Mouse (Mus musculus): ENCODE data around the gene Agpat2. TPM values are rescaled to one million over a fixed set of nuclear protein-coding genes. Genes with fewer than 3 reads are reported as not detected.

Gene Agpat2
- total and polyA plus RNA-seq, 2 experiments from 2014 or later, result 5.0 to 6.4 TPM

DNA sequence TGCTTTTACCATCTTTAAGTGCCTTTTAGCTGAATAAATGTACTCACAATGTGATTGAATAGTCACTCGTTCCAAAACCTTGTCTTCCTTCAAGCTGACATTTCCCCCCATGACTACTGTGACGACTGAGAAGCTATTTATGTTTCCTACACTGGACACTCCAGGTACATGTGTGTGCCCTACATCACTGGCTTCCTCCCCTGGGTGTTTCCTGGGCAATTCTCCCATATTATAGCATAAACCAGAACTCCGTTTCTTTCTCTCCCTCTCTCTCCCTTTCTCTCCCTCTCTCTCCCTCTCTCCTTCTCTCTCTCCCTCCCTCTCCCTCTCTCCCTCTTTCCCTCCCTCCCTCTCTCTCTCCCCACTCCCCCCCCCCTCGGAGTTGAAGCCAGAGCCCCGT, 30.4 kb downstream of the Agpat2 start:
- no peak for DNase-seq (ENCODE audit: low spot score)
- H3K27me3 ChIP-seq (ENCODE audit: insufficient read depth, low read length), result no peaks in the 10 kb centered on the region
- no peaks in the 10 kb centered on the region for H3K9me3 ChIP-seq (ENCODE audit: low read length)
- H3K9ac ChIP-seq (replicated peaks; ENCODE audit: low read length, poor library complexity, severe bottlenecking), result no peak overlapping the region
- no peak overlapping the region for H3K4me3 ChIP-seq (ENCODE audit: low read depth, low read length)
- 31% methylated on average over 5 of the region's 5 CpGs for WGBS
- H3K36me3 ChIP-seq (ENCODE audit: insufficient read depth, low read length), result no peaks in the 10 kb centered on the region
- H3K27ac ChIP-seq (ENCODE audit: low read depth, low read length), result no peak overlapping the region
- no peak for ATAC-seq (ENCODE audit: low FRiP score)
- TF ChIP-seq CTCF (IDR thresholded peaks at IDR 0.05), result no peak
- no peaks in the 10 kb centered on the region for H3K4me1 ChIP-seq (ENCODE audit: insufficient read depth, low read length)
- H3K4me2 ChIP-seq (ENCODE audit: low read depth, low read length, poor library complexity, severe bottlenecking), result no peak overlapping the region

GRCm38 (mm10) chr2:26573396-26573795, 30.8 kb downstream of the Agpat2 start:
- H3K27ac ChIP-seq (ENCODE audit: low read depth, low read length), result no peak overlapping the region
- no peaks in the 10 kb centered on the region for H3K4me1 ChIP-seq (ENCODE audit: insufficient read depth, low read length)
- H3K36me3 ChIP-seq (ENCODE audit: insufficient read depth, low read length), result no peaks in the 10 kb centered on the region
- no peaks in the 10 kb centered on the region for H3K27me3 ChIP-seq (ENCODE audit: insufficient read depth, low read length)
- no peak for TF ChIP-seq CTCF (IDR thresholded peaks at IDR 0.05)
- no peak overlapping the region for H3K4me3 ChIP-seq (ENCODE audit: low read depth, low read length)
- no peak overlapping the region for H3K4me2 ChIP-seq (ENCODE audit: low read depth, low read length, poor library complexity, severe bottlenecking)
- 53% methylated on average over 12 of the region's 12 CpGs for WGBS
- H3K9me3 ChIP-seq (ENCODE audit: low read length), result no peaks in the 10 kb centered on the region
- ATAC-seq (ENCODE audit: low FRiP score), result peak; percentile 51; the same call in 1 of the 2 replicates
- no peak overlapping the region for H3K9ac ChIP-seq (replicated peaks; ENCODE audit: low read length, poor library complexity, severe bottlenecking)
- DNase-seq (ENCODE audit: low spot score), result peak; percentile 86

- Histone ChIP-seq H3K9ac (replicated peaks; ENCODE audit: low read length, poor library complexity, severe bottlenecking) (no peak overlapping the region), H3K4me3 (ENCODE audit: low read depth, low read length) (no peak overlapping the region), H3K4me2 (ENCODE audit: low read depth, low read length, poor library complexity, severe bottlenecking) (no peak overlapping the region), H3K9me3 (ENCODE audit: low read length) (no peaks in the 10 kb centered on the region), H3K27me3 (ENCODE audit: insufficient read depth, low read length) (no peaks in the 10 kb centered on the region), H3K27ac (ENCODE audit: low read depth, low read length) (no peak overlapping the region), H3K4me1 (ENCODE audit: insufficient read depth, low read length) (no peaks in the 10 kb centered on the region), H3K36me3 (ENCODE audit: insufficient read depth, low read length) (no peaks in the 10 kb centered on the region)
- no peak for DNase-seq (ENCODE audit: low spot score)
- ATAC-seq (ENCODE audit: low FRiP score), result no peak
- TF ChIP-seq CTCF (IDR thresholded peaks at IDR 0.05), result no peak
- 83% methylated on average over 5 of the region's 5 CpGs for WGBS
Observed at GRCm38 (mm10) chr2:26571826-26572225, 32.4 kb downstream of the Agpat2 start.

- TF ChIP-seq CTCF (IDR thresholded peaks at IDR 0.05), result no peak
- DNase-seq (ENCODE audit: low spot score), result no peak
- Histone ChIP-seq H3K4me2 (ENCODE audit: low read depth, low read length, poor library complexity, severe bottlenecking) (no peak overlapping the region), H3K36me3 (ENCODE audit: insufficient read depth, low read length) (no peaks in the 10 kb centered on the region), H3K27me3 (ENCODE audit: insufficient read depth, low read length) (no peaks in the 10 kb centered on the region), H3K9me3 (ENCODE audit: low read length) (no peaks in the 10 kb centered on the region), H3K4me3 (ENCODE audit: low read depth, low read length) (no peak overlapping the region), H3K9ac (replicated peaks; ENCODE audit: low read length, poor library complexity, severe bottlenecking) (no peak overlapping the region), H3K27ac (ENCODE audit: low read depth, low read length) (no peak overlapping the region), H3K4me1 (ENCODE audit: insufficient read depth, low read length) (no peaks in the 10 kb centered on the region)
- 84% methylated on average over 9 of the region's 9 CpGs for WGBS
- ATAC-seq (ENCODE audit: low FRiP score), result no peak
Observed at GRCm38 (mm10) chr2:26571400-26571799, 32.8 kb downstream of the Agpat2 start.

DNA sequence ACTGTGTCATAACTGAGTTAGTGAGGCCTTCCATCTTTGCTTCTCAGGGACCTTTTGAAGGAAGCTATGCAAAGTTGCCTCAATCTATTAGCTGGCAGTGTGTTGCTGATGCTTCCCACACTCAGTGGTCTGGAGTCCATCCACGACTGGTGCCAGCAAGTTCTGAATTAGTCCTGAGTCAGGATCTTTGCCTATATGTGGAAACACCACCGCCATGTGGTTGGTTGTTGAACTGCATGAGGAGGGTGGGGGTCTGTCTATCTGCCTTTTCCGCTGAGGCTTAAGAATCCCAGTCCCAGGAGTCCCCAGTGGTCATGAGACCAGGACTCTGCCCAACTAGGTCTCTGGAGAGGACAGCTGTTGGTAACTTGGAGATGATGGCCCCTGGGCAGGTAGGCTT, 34.2 kb downstream of the Agpat2 start:
- DNase-seq (ENCODE audit: low spot score), result peak; percentile 74

GRCm38 (mm10) chr2:26566221-26566620, 38.0 kb downstream of the Agpat2 start:
- H3K36me3 ChIP-seq (ENCODE audit: insufficient read depth, low read length), result no peaks in the 10 kb centered on the region
- H3K4me1 ChIP-seq (ENCODE audit: insufficient read depth, low read length), result no peaks in the 10 kb centered on the region
- no peak overlapping the region for H3K27ac ChIP-seq (ENCODE audit: low read depth, low read length)
- no peak overlapping the region for H3K4me3 ChIP-seq (ENCODE audit: low read depth, low read length)
- no peak for ATAC-seq (ENCODE audit: low FRiP score)
- DNase-seq (ENCODE audit: low spot score), result peak; percentile 47
- no peaks in the 10 kb centered on the region for H3K9me3 ChIP-seq (ENCODE audit: low read length)
- H3K9ac ChIP-seq (replicated peaks; ENCODE audit: low read length, poor library complexity, severe bottlenecking), result no peak overlapping the region
- H3K27me3 ChIP-seq (ENCODE audit: insufficient read depth, low read length), result no peaks in the 10 kb centered on the region
- H3K4me2 ChIP-seq (ENCODE audit: low read depth, low read length, poor library complexity, severe bottlenecking), result no peak overlapping the region
- TF ChIP-seq CTCF (IDR thresholded peaks at IDR 0.05), result peak; percentile 65
- 24% methylated on average over 4 of the region's 4 CpGs for WGBS

More for the DNA sequence above, 34.2 kb downstream of the Agpat2 start:
- Histone ChIP-seq H3K4me1 (ENCODE audit: insufficient read depth, low read length) (no peaks in the 10 kb centered on the region), H3K36me3 (ENCODE audit: insufficient read depth, low read length) (no peaks in the 10 kb centered on the region), H3K4me3 (ENCODE audit: low read depth, low read length) (no peak overlapping the region), H3K4me2 (ENCODE audit: low read depth, low read length, poor library complexity, severe bottlenecking) (no peak overlapping the region), H3K9ac (replicated peaks; ENCODE audit: low read length, poor library complexity, severe bottlenecking) (no peak overlapping the region), H3K27ac (ENCODE audit: low read depth, low read length) (no peak overlapping the region), H3K9me3 (ENCODE audit: low read length) (no peaks in the 10 kb centered on the region), H3K27me3 (ENCODE audit: insufficient read depth, low read length) (no peaks in the 10 kb centered on the region)
- TF ChIP-seq CTCF (IDR thresholded peaks at IDR 0.05), result peak; percentile 80
- no peak for ATAC-seq (ENCODE audit: low FRiP score)
- 10% methylated on average over 3 of the region's 3 CpGs for WGBS

All from midbrain, postnatal 0 days (tissue).